Comparison of ENCODE assay signal across 8 mouse cellular contexts in the genomic region with DNA sequence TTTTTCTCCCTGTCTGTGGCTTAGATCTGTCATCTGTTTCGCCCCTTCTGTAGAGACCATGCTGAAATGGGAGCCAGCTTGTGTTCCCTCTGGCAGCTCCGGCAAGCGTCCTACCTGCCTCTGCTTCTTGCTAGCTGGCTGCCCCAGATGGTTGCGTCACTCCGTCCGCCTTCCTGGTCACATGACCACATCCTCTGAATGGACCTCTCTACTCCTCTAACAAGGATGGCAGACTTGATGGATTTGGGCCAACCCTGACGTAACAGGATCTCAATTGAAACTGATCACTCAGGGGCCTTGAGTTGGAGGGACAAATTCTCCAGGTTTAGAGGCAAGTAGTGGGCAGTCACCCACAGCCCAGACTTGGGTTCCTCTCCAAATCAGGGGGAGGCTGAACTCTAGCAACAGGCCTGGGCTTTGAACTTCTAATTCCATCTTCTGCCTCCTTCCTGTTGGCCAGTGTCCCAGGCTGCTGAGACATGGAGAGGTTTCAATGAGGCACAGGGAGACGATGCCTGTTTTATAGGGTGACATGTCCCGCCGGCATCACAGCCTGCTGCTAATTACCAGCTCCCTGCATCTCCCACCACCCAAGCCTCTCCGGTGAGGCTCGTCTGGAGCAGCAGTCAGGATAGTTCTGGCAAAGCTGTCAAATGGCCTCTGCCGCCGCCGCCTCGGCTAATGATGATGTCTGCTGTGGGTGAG.
DNase-seq lines count a peak whose midpoint lies in the region; ATAC-seq and TF ChIP-seq lines count a peak whose summit lies in the region.

No protein-coding gene starts in this region.

- no peaks in the 10 kb centered on the region for H3K27me3 ChIP-seq in kidney, embryonic 16.5 days (ENCODE audit: insufficient read depth, low read length)

- no peak overlapping the region for H3K4me3 ChIP-seq in kidney, embryonic 16.5 days (ENCODE audit: low read length)
- H3K4me3 ChIP-seq in cortical plate, adult 2 months (ENCODE audit: insufficient read depth, low read length): no peak overlapping the region

- H3K9ac ChIP-seq in kidney, embryonic 16.5 days (replicated peaks; ENCODE audit: low read length): no peak overlapping the region

- H3K27ac ChIP-seq in kidney, embryonic 16.5 days (ENCODE audit: low read length): no peak overlapping the region
- no peak overlapping the region for H3K27ac ChIP-seq in cortical plate, adult 2 months (ENCODE audit: insufficient read depth, low read length)

- peaks cover 18% of the 10 kb centered on the region; the same call in 1 of the 2 replicates for H3K4me1 ChIP-seq in kidney, embryonic 16.5 days (ENCODE audit: insufficient read depth, low read length)
- H3K4me1 ChIP-seq in cortical plate, adult 2 months (ENCODE audit: control insufficient read depth, insufficient read depth, low read length): peaks cover 1% of the 10 kb centered on the region; the same call in 1 of the 2 replicates

- no peak for TF ChIP-seq CTCF in cortical plate, adult 2 months (IDR thresholded peaks at IDR 0.05; ENCODE audit: extremely low read depth, insufficient read depth, low read length)

- TF ChIP-seq POLR2A in cortical plate, adult 2 months (IDR thresholded peaks at IDR 0.05; ENCODE audit: extremely low read depth, insufficient read depth, low read length): peak; percentile 33; the same call in 1 of the 2 replicates

- no peak for ATAC-seq in kidney, embryonic 16.5 days (ENCODE audit: low FRiP score, low TSS enrichment)

- no peak overlapping the region for H3K4me2 ChIP-seq in kidney, embryonic 16.5 days (replicated peaks; ENCODE audit: low read depth, low read length)

- DNase-seq in kidney, postnatal 10 days: peak; percentile 46
- DNase-seq in heart, postnatal 4 days: peak; percentile 59
- DNase-seq in lung, postnatal 10 days: peak; percentile 52
- DNase-seq in thymus, postnatal 4 days: no peak
- no peak for DNase-seq in urinary bladder, postnatal 36 days (ENCODE audit: low spot score in 2 of 2)
- DNase-seq in spleen, postnatal 14 days (ENCODE audit: low spot score in 2 of 2): no peak

- H3K36me3 ChIP-seq in kidney, embryonic 16.5 days (ENCODE audit: insufficient read depth, low read length): no peaks in the 10 kb centered on the region

- 23% methylated on average over 16 of the region's 16 CpGs for WGBS in kidney, embryonic 16.5 days

- H3K9me3 ChIP-seq in kidney, embryonic 16.5 days (ENCODE audit: low read length): no peaks in the 10 kb centered on the region

Comparison
In these comparisons a context has a peak if more than half of its experiments do, and no peak if none do; other contexts are left out.
1. DNase-seq: peak in kidney, postnatal 10 days (single experiment), heart, postnatal 4 days (single experiment) and lung, postnatal 10 days (single experiment); none in thymus, postnatal 4 days (single experiment), urinary bladder, postnatal 36 days (0 of 2) and spleen, postnatal 14 days (0 of 2).